Mouse (Mus musculus) adrenal gland, postnatal 25 days (tissue): Measurements from ENCODE around the gene Rnf145. TPM values are rescaled to one million over a fixed set of nuclear protein-coding genes. Genes with fewer than 3 reads are reported as not detected.
"Not testable (repeated sequence)": the region's sequence is repeated elsewhere in the genome, so short reads cannot be mapped to it uniquely, and the experiment has no call there.

Experiments used
- DNase-seq: peaks from one replicate; pipeline ENCODE4 v3.0.0; 2021; ENCODE audit warnings: mixed read lengths
- total RNA-seq: library from RNA; stranded (reverse); gene quantifications from 2 replicates; pipeline ENCODE4 v1.2.3, GENCODE M21; 2021

Rnf145 gene
- total RNA-seq, 1 experiment from 2014 or later, result 111 TPM

- no peak for DNase-seq
Observed at GRCm38 (mm10) chr11:44564245-44564864, 45.6 kb downstream of the Rnf145 start.

- no peak for DNase-seq
Observed at GRCm38 (mm10) chr11:44564940-44565339, 46.2 kb downstream of the Rnf145 start.

GRCm38 (mm10) chr11:44570336-44570735 lies 51.6 kb downstream of the Rnf145 start:
- not testable (repeated sequence) for DNase-seq

DNA sequence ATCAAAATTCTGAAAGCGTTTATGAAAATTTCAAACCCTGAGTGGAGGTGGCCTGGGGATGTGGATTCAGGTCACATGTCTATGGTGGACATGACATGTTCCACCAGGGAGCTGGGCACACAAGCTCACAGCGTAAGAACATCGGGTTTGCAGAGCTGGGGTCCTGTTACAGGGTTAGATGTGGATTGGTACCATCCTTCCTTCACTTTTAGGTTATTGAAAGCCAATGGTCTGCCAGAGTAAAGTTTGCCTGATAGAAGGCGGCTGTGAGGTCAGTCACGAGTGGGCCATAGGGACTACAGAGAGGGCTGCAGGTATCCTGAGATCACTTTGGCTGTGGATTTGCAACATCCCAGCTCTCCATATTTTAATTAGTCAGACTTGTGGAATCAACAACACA lies 54.0 kb downstream of the Rnf145 start:
- DNase-seq, result no peak

DNA sequence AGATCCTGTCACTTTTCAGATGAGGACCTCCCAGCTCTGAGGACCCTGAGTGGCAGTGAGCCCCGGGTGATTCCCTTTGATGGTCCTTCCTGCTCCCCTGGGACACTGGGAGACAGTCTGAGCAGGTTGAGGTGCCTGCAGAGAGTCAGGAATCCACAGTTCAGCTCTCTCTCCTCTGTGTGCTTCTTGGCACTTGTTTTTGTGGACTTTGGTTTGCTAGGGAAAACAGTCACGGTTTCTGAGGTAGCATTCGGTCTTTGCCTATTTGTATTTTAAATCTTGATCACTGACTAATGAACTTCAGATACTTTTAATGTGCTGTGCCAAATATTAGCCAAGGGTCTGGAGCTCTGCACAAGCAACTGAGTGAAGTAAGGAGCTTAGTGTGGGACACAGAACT lies 54.6 kb downstream of the Rnf145 start:
- DNase-seq, result no peak

- DNase-seq, result no peak
Observed at GRCm38 (mm10) chr11:44574391-44574790, 55.6 kb downstream of the Rnf145 start.

- no peak for DNase-seq
Observed at GRCm38 (mm10) chr11:44574820-44575219, 56.1 kb downstream of the Rnf145 start.

- DNase-seq, result no peak
Observed at GRCm38 (mm10) chr11:44577911-44578310, 59.1 kb downstream of the Rnf145 start.

GRCm38 (mm10) chr11:44581277-44581683 lies 62.5 kb downstream of the Rnf145 start:
- peak; percentile 39 for DNase-seq

DNA sequence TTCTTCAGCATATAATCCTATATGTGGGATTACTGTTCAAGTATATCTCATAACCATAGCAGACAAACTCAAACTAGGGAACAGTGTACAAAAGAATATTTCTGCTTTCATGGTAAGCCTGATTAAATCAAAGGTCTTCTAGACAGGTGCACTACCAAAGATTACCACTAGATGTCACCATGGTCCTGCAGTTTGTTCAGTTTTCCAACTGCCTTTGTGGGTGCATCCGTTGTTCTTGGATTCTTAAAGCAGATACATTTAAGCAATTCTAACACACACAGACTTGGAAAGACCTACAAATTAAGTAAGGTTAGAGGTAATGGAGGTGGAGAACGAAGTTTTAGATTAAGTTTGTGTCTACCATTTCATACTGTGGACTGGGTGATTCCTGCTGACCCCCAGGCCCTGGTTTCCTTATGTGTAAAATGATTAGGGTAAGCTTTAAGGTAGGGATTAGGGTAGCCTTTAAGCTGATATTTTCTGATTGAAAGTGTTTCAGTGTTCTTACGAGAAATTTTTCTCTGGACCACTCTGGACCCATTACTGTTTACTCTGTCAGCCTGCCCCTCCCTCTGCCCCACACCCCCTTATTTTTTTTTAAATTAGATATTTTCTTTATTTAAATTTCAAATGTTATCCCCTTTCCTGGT lies 67.4 kb downstream of the Rnf145 start:
- peak; percentile 21 for DNase-seq

GRCm38 (mm10) chr11:44593016-44593415 lies 74.3 kb downstream of the Rnf145 start:
- no peak for DNase-seq

GRCm38 (mm10) chr11:44594768-44595167 lies 76.0 kb downstream of the Rnf145 start:
- no peak for DNase-seq

GRCm38 (mm10) chr11:44606881-44607280 lies 88.1 kb downstream of the Rnf145 start:
- DNase-seq, result no peak

DNA sequence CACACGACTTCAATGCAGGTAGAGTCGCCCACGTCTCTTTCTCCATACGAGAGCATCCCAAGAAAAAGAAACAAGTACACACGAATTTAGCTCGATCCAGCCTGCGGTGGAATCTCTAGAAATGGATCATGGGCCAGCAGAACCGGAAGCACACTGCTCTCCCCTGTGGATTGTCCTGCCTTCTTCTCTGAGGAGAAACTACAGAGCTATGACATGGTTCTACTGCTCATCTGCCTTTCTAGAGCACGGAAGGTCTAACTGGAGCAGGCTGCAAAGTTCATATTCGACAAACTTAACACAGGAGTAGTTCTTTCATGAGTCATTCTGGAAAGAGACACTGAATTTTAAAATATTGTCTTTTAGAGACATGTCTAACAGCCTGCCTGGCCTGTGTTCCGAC lies 89.9 kb downstream of the Rnf145 start:
- no peak for DNase-seq

- DNase-seq, result peak; percentile 88
Observed at GRCm38 (mm10) chr11:44610971-44611781, 92.4 kb downstream of the Rnf145 start.

GRCm38 (mm10) chr11:44612156-44612555 lies 93.4 kb downstream of the Rnf145 start:
- DNase-seq, result no peak

DNA sequence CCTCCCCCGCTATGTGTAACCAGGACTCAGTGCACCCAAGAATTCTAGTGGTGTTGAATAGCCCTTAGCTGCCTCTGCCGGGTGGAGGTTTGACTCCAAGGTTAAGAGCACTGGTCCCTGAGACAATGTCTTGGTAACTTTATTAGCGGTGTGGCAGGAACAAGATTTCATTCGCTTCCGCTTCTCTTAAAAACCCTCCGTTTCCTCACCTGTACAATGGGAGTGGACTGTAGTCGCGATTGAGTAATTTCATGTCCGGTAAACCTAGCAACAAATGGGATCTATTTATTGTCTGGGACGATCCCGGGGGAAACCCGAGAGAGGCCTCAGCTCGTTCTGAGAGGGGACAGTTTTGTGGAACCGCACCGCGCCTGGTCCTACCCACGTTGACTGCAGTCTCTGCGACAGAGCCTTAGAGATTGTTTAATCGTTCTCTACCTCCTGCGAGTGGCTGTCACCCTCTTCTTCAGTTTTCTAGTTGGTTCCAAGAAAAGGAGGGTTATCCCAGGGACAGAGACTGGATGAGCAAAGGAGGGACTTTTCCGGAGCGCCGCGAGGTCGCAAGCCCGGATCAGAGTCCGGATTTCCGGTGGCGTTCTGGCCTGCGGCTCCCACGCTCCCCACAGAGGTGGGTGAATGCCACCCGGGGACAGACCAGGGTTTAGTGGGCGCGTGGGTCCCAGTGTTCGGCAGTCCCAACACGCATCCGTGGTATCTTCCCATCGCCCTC lies 94.1 kb downstream of the Rnf145 start:
- DNase-seq, result peak; percentile 42

- no peak for DNase-seq
Observed at GRCm38 (mm10) chr11:44613411-44614180, 94.8 kb downstream of the Rnf145 start.
